Mouse (Mus musculus) spleen, postnatal 36 days (tissue): ENCODE measurements around the gene Wnt8b.

Source experiments
- DNase-seq, 2 experiments: peaks; one replicate each; pipeline ENCODE4 v3.0.0; 2022; ENCODE audit warnings: low spot score in 2 of 2, mixed read lengths in 1 of 2

Gene Wnt8b

DNA sequence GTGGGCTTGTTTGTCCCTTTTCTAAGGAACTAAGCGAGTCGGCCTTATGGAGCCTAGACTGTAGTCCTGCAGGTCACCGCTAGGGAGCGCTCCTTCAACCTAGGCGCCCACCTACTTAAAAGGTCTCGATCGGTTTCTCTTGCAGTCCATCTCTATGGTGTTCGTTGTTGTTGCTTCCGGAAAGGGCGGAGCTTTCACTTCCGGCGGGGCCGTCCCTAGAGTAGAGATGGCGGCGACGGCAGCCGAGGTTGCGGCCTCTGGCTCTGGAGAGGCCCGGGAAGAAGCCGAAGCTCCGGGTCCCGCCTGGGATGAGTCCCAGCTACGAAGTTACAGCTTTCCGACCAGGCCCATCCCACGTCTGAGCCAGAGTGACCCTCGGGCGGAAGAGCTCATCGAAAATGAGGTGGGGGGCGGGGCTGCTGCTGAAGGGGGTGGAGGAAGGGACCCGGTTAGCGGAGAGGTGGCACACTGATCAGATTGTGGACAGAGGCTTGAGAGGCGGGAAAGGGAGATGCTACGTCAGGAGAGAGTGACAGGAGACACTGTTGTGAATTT is 69.5 kb downstream of the Wnt8b start, which contains the start of gene Hif1an:
Gene Hif1an, plus strand, starts transcription at position 199 of the 555 bp plus-strand sequence.
- peak; percentile 93 to 96 for DNase-seq
